Mouse (Mus musculus): ENCODE data around the gene Hspa12b. TPM values are rescaled to one million over a fixed set of nuclear protein-coding genes. Genes with fewer than 3 reads are reported as not detected.

Hspa12b gene
- polyA plus RNA-seq, 1 experiment from 2014 or later = 11.6 TPM

DNA sequence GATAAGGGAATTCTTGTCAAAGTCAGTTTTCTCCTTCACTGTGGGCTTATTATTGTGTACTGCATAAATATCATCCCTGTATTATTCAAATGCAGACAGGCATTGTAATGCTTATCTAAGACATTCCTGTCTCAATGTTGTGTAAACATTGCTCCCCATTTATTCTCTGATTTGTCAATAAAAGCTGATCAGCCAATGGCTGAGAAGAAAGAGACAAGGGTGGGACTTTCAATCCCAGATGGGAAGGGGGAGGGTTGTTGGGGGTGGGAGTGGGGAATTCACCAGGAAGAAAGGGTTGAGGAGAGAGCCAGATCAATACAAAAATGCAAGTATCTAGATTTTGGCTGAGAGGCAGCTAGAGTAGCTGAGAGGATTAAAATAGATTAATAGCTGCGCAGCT is 41.8 kb downstream of the Hspa12b start:
- Histone ChIP-seq H3K27ac (ENCODE audit: low read length) (no peak overlapping the region), H3K4me3 (ENCODE audit: low read length) (no peak overlapping the region), H3K9ac (ENCODE audit: low read length) (no peak overlapping the region), H3K9me3 (replicated peaks; ENCODE audit: control insufficient read depth, low read length) (peaks cover 5% of the 10 kb centered on the region; the same call in 1 of the 2 replicates), H3K4me2 (ENCODE audit: low read depth, low read length) (no peak overlapping the region), H3K4me1 (ENCODE audit: control insufficient read depth, insufficient read depth, low read length) (peaks cover 1% of the 10 kb centered on the region), H3K27me3 (ENCODE audit: control insufficient read depth, insufficient read depth, low read length) (peaks cover 32% of the 10 kb centered on the region), H3K36me3 (ENCODE audit: control insufficient read depth, insufficient read depth) (no peaks in the 10 kb centered on the region)
- no peak for ATAC-seq (replicated peaks; ENCODE audit: extremely low read depth, insufficient read depth, low FRiP score)
- 56% methylated on average over 1 of the region's 1 CpGs for WGBS

DNA sequence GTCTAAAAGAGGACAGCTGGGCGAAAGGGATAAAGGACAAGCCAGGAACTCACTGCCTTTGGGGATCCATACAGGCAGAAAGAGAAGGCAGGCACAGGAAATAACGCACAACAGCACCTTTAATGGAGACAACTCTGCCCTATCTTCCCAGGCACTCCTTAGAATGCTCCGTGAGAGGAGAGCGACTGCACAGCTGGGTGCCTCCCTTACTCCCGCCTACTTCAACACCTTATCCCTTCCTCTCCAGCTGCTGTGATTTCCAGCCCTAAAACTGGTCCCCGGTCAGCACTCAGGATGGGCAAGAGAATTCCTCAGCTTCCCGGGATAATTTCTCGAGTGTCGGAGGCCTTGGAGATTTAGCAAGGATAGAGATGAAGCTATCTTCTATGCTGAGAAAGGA is 43.9 kb downstream of the Hspa12b start:
- Histone ChIP-seq H3K27me3 (ENCODE audit: control insufficient read depth, insufficient read depth, low read length) (peaks cover 32% of the 10 kb centered on the region), H3K4me1 (ENCODE audit: control insufficient read depth, insufficient read depth, low read length) (peaks cover 7% of the 10 kb centered on the region), H3K4me2 (ENCODE audit: low read depth, low read length) (peak overlapping the region; percentile 58), H3K9me3 (replicated peaks; ENCODE audit: control insufficient read depth, low read length) (0 out of 2 replicates have a peak, but pooled peaks cover 3% of the 10 kb centered on the region), H3K27ac (ENCODE audit: low read length) (no peak overlapping the region), H3K36me3 (ENCODE audit: control insufficient read depth, insufficient read depth) (no peaks in the 10 kb centered on the region), H3K4me3 (ENCODE audit: low read length) (peak overlapping the region; percentile 33), H3K9ac (ENCODE audit: low read length) (no peak overlapping the region)
- WGBS = 24% methylated on average over 9 of the region's 9 CpGs
- ATAC-seq (replicated peaks; ENCODE audit: extremely low read depth, insufficient read depth, low FRiP score) = no peak

DNA sequence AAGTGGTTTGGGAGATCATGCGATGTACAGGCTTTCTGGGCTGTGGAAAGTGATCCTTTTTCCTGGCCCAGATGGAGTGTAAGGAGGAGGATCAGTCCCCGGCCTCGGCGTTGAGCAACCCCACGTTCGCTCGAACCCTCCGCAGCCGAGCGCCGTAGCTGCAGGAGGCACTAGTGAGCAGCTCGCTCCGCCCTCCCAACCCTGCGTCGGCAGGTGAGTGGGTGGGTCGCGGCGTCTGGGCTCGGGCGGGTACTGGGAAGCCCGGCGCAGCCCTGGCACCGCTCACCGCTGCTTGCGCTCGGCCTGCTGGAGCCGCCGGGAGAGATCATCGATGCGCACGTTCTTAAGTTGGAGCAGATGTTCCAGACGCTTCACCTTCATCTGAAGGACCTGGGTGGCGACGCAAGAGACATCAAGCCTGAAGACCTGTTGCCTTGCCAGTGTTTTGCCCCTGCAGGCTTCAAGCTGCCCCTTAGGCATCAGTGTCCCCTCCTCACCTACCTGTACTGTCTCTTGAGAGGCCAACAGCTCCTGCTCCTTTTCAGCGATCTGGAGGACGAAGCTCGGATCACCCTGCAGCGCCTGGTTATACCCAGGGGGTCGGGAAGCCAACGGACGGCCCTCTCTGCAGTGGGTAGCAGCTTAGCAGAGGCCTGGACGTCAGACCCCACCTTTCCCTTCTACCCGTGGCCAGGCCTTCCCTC is 44.5 kb downstream of the Hspa12b start:
- H3K27me3 ChIP-seq (ENCODE audit: control insufficient read depth, insufficient read depth, low read length) = peaks cover 32% of the 10 kb centered on the region
- H3K4me1 ChIP-seq (ENCODE audit: control insufficient read depth, insufficient read depth, low read length) = peaks cover 10% of the 10 kb centered on the region
- peak overlapping the region; percentile 58 for H3K4me2 ChIP-seq (ENCODE audit: low read depth, low read length)
- peak overlapping the region; percentile 33 for H3K4me3 ChIP-seq (ENCODE audit: low read length)
- 0 out of 2 replicates have a peak, but pooled peaks cover 3% of the 10 kb centered on the region for H3K9me3 ChIP-seq (replicated peaks; ENCODE audit: control insufficient read depth, low read length)
- H3K27ac ChIP-seq (ENCODE audit: low read length) = no peak overlapping the region
- no peak overlapping the region for H3K9ac ChIP-seq (ENCODE audit: low read length)
- no peak for ATAC-seq (replicated peaks; ENCODE audit: extremely low read depth, insufficient read depth, low FRiP score)
- 11% methylated on average over 43 of the region's 43 CpGs for WGBS
- no peaks in the 10 kb centered on the region for H3K36me3 ChIP-seq (ENCODE audit: control insufficient read depth, insufficient read depth)

GRCm38 (mm10) chr2:131172322-131172721 is 45.2 kb downstream of the Hspa12b start:
- H3K36me3 ChIP-seq (ENCODE audit: control insufficient read depth, insufficient read depth) = no peaks in the 10 kb centered on the region
- no peak overlapping the region for H3K4me3 ChIP-seq (ENCODE audit: low read length)
- H3K9ac ChIP-seq (ENCODE audit: low read length) = no peak overlapping the region
- peaks cover 32% of the 10 kb centered on the region for H3K27me3 ChIP-seq (ENCODE audit: control insufficient read depth, insufficient read depth, low read length)
- H3K27ac ChIP-seq (ENCODE audit: low read length) = no peak overlapping the region
- H3K9me3 ChIP-seq (replicated peaks; ENCODE audit: control insufficient read depth, low read length) = 0 out of 2 replicates have a peak, but pooled peaks cover under 1% of the 10 kb centered on the region
- 48% methylated on average over 9 of the region's 9 CpGs for WGBS
- no peak overlapping the region for H3K4me2 ChIP-seq (ENCODE audit: low read depth, low read length)
- peaks cover 18% of the 10 kb centered on the region for H3K4me1 ChIP-seq (ENCODE audit: control insufficient read depth, insufficient read depth, low read length)
- ATAC-seq (replicated peaks; ENCODE audit: extremely low read depth, insufficient read depth, low FRiP score) = no peak

DNA sequence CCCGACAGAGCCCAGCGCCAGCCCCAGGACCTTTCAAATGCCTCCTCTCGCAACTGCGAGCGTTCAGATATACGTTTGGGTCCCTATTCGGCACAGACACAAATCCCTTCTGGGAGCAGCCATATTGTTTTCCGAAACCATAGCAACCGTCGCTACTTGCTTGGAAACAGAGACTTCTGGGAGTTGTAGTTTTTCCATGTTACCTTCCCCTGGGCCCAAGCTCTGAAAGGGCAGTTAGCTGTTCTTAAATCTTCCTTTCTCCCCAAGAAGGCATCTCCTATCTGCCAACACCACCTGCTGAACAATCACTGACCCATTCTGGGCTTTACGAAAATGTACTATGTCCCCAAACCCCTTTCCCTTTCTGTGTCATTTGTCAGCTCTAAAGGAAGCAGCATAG is 47.6 kb downstream of the Hspa12b start:
- peaks cover 34% of the 10 kb centered on the region for H3K4me1 ChIP-seq (ENCODE audit: control insufficient read depth, insufficient read depth, low read length)
- WGBS = 6% methylated on average over 11 of the region's 11 CpGs

DNA sequence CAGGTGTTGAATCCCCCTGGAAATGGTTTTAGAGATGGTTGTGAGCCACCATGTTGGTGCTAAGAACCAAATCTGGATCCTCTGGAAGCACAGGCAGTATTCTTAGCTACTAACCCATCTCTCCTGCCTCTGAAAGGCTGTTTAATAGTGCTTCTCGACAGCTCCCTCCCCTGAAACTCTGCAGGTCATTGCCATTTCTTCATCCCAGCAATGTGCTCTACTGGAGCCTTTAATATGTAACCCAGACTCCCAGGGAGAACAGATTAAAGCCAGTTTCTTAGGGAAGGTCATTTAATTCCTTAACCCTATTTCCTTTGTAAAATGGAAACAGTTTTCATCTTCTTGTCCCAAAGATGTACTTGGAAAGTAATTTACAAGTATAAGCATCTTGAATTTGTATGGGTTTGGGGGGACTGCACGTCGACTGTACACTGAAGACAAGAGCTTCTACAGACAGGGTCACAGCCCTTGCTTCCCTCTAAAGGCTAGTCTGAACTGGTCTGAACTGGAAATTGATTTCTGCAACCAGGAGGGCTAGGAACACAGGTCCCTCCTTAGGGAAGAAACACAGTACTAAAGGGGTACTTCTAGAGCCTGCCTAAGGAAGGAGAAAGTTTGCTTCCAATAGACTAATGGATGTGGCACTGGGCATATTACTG is 48.3 kb downstream of the Hspa12b start:
- H3K4me2 ChIP-seq (ENCODE audit: low read depth, low read length) = no peak overlapping the region

More for the DNA sequence above, 47.6 kb downstream of the Hspa12b start:
- no peaks in the 10 kb centered on the region for H3K36me3 ChIP-seq (ENCODE audit: control insufficient read depth, insufficient read depth)
- peak overlapping the region; percentile 67 for H3K4me2 ChIP-seq (ENCODE audit: low read depth, low read length)
- ATAC-seq (replicated peaks; ENCODE audit: extremely low read depth, insufficient read depth, low FRiP score) = no peak; the same call in 1 of the 2 replicates
- peaks cover 32% of the 10 kb centered on the region for H3K27me3 ChIP-seq (ENCODE audit: control insufficient read depth, insufficient read depth, low read length)
- H3K9ac ChIP-seq (ENCODE audit: low read length) = no peak overlapping the region
- H3K9me3 ChIP-seq (replicated peaks; ENCODE audit: control insufficient read depth, low read length) = no peaks in the 10 kb centered on the region
- H3K27ac ChIP-seq (ENCODE audit: low read length) = no peak overlapping the region
- peak overlapping the region; percentile 41 for H3K4me3 ChIP-seq (ENCODE audit: low read length)

DNA sequence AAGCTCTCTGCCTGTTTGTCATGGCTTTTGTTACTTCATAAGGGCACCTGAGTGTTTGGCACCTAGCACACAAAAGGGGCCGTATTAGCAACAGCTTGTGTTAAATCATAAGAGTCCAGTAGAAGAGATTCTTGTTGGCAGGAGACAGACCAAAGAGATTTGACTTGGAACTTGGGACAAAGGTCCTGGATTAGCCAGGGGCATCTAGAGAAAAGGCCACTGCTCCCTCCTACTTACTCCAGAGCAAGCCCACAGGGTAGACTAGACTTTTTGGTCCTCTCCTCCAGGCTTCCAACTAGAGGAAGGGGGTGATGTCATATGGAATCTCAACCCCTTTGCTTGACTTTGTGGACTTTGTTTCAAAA is 48.8 kb downstream of the Hspa12b start:
- no peak overlapping the region for H3K9ac ChIP-seq (ENCODE audit: low read length)
- no peak overlapping the region for H3K4me3 ChIP-seq (ENCODE audit: low read length)
- H3K36me3 ChIP-seq (ENCODE audit: control insufficient read depth, insufficient read depth) = no peaks in the 10 kb centered on the region
- peaks cover 34% of the 10 kb centered on the region for H3K4me1 ChIP-seq (ENCODE audit: control insufficient read depth, insufficient read depth, low read length)
- ATAC-seq (replicated peaks; ENCODE audit: extremely low read depth, insufficient read depth, low FRiP score) = no peak
- WGBS = 80% methylated on average over 1 of the region's 1 CpGs
- no peaks in the 10 kb centered on the region for H3K9me3 ChIP-seq (replicated peaks; ENCODE audit: control insufficient read depth, low read length)
- no peak overlapping the region for H3K4me2 ChIP-seq (ENCODE audit: low read depth, low read length)
- H3K27ac ChIP-seq (ENCODE audit: low read length) = no peak overlapping the region
- peaks cover 24% of the 10 kb centered on the region for H3K27me3 ChIP-seq (ENCODE audit: control insufficient read depth, insufficient read depth, low read length)

More for the DNA sequence above, 48.3 kb downstream of the Hspa12b start:
- H3K36me3 ChIP-seq (ENCODE audit: control insufficient read depth, insufficient read depth) = no peaks in the 10 kb centered on the region
- ATAC-seq (replicated peaks; ENCODE audit: extremely low read depth, insufficient read depth, low FRiP score) = no peak
- peaks cover 34% of the 10 kb centered on the region for H3K4me1 ChIP-seq (ENCODE audit: control insufficient read depth, insufficient read depth, low read length)
- peaks cover 29% of the 10 kb centered on the region for H3K27me3 ChIP-seq (ENCODE audit: control insufficient read depth, insufficient read depth, low read length)
- H3K9ac ChIP-seq (ENCODE audit: low read length) = no peak overlapping the region
- no peak overlapping the region for H3K27ac ChIP-seq (ENCODE audit: low read length)
- no peaks in the 10 kb centered on the region for H3K9me3 ChIP-seq (replicated peaks; ENCODE audit: control insufficient read depth, low read length)
- H3K4me3 ChIP-seq (ENCODE audit: low read length) = no peak overlapping the region
- 75% methylated on average over 3 of the region's 3 CpGs for WGBS

DNA sequence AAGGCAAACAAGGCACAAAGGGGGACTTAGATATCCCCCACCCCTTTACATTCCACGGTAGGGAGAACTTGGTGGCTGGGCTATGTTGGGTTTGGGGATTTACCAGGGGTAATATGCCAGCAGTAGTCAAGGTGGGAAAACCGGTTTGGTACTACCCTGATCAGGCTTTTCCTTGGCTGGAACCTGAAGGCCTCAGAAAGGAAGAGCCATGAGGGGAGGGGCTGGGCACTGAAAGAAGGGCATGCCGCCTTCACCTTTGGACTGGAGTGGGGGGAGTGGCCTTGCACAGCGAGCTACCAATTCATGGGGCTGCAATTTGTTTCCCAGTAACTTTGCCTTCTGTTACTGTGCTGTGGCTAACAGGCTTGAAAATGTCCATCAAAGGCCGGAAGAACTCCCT is 49.4 kb downstream of the Hspa12b start:
- ATAC-seq (replicated peaks; ENCODE audit: extremely low read depth, insufficient read depth, low FRiP score) = no peak
- Histone ChIP-seq H3K9me3 (replicated peaks; ENCODE audit: control insufficient read depth, low read length) (no peaks in the 10 kb centered on the region), H3K4me2 (ENCODE audit: low read depth, low read length) (peak overlapping the region; percentile 96; the same call in 1 of the 2 replicates), H3K27ac (ENCODE audit: low read length) (no peak overlapping the region), H3K4me1 (ENCODE audit: control insufficient read depth, insufficient read depth, low read length) (peaks cover 34% of the 10 kb centered on the region), H3K36me3 (ENCODE audit: control insufficient read depth, insufficient read depth) (no peaks in the 10 kb centered on the region), H3K27me3 (ENCODE audit: control insufficient read depth, insufficient read depth, low read length) (peaks cover 22% of the 10 kb centered on the region), H3K9ac (ENCODE audit: low read length) (no peak overlapping the region), H3K4me3 (ENCODE audit: low read length) (no peak overlapping the region)
- 52% methylated on average over 5 of the region's 5 CpGs for WGBS

- Histone ChIP-seq H3K36me3 (ENCODE audit: control insufficient read depth, insufficient read depth) (no peaks in the 10 kb centered on the region), H3K27ac (ENCODE audit: low read length) (no peak overlapping the region), H3K9ac (ENCODE audit: low read length) (peak overlapping the region; percentile 45), H3K4me1 (ENCODE audit: control insufficient read depth, insufficient read depth, low read length) (peaks cover 34% of the 10 kb centered on the region), H3K4me2 (ENCODE audit: low read depth, low read length) (peak overlapping the region; percentile 96), H3K4me3 (ENCODE audit: low read length) (peak overlapping the region; percentile 79), H3K27me3 (ENCODE audit: control insufficient read depth, insufficient read depth, low read length) (peaks cover 8% of the 10 kb centered on the region), H3K9me3 (replicated peaks; ENCODE audit: control insufficient read depth, low read length) (no peaks in the 10 kb centered on the region)
- 81% methylated on average over 9 of the region's 9 CpGs for WGBS
- ATAC-seq (replicated peaks; ENCODE audit: extremely low read depth, insufficient read depth, low FRiP score) = no peak
Measured at GRCm38 (mm10) chr2:131177932-131178331, 50.9 kb downstream of the Hspa12b start.
